Mouse (Mus musculus) lung, embryonic 14.5 days (tissue): ENCODE results near the gene Ripk1. TPM values are rescaled to one million over a fixed set of nuclear protein-coding genes. Genes with fewer than 3 reads are reported as not detected.
A peak's percentile ranks its signal among the peaks of the same experiment; 100 is the strongest.

Experiments used
- ATAC-seq: fragments of 200-750 bp; cut with Nextera tagmentation; 2 replicates; pipeline ENCODE4 v1.8.0; 2017; ENCODE audit warnings: mild to moderate bottlenecking, moderate TSS enrichment, moderate library complexity; ENCODE audit not compliant: insufficient read depth
- DNase-seq: peaks from one replicate; pipeline ENCODE4 v3.0.0-alpha.2; 2015
- H3K27ac ChIP-seq: fragments of 300-500 bp; sonication (generic); 2 replicates; pipeline ENCODE4 v1.5.1; 2014; ENCODE audit warnings: low read depth, mild to moderate bottlenecking, moderate library complexity
- H3K27me3 ChIP-seq: fragments of 300-500 bp; sonication (generic); 2 replicates; pipeline ENCODE4 v1.6.1; 2014; ENCODE audit warnings: low read length, control low read depth; ENCODE audit not compliant: insufficient read depth
- H3K36me3 ChIP-seq: fragments of 300-500 bp; sonication (generic); 2 replicates; pipeline ENCODE4 v1.6.1; 2014; ENCODE audit warnings: control low read depth; ENCODE audit not compliant: insufficient read depth
- H3K4me1 ChIP-seq: fragments of 300-500 bp; sonication (generic); 2 replicates; pipeline ENCODE4 v1.6.1; 2014; ENCODE audit warnings: antibody characterized with exemption, control low read depth; ENCODE audit not compliant: insufficient read depth
- H3K4me2 ChIP-seq: fragments of 300-500 bp; sonication (generic); 2 replicates; pipeline ENCODE4 v1.6.1; 2014; ENCODE audit warnings: mild to moderate bottlenecking
- H3K4me3 ChIP-seq: fragments of 300-500 bp; sonication (generic); 2 replicates; pipeline ENCODE4 v1.5.1; 2014; ENCODE audit warnings: low read depth, low read length
- H3K9ac ChIP-seq: fragments of 300-500 bp; sonication (generic); 2 replicates; pipeline ENCODE4 v1.6.1; 2014
- H3K9me3 ChIP-seq: fragments of 300-500 bp; sonication (generic); 2 replicates; pipeline ENCODE4 v1.6.1; 2016; ENCODE audit warnings: low read depth, low read length, control low read depth
- CTCF ChIP-seq: IDR thresholded peaks from 2 replicates; pipeline ENCODE4 v1.5.1; 2016; ENCODE audit warnings: antibody characterized with exemption, low read depth
- WGBS: fragments of 180-500 bp; shearing (Covaris S2); extraction: QIAGEN DNeasy Blood & Tissue Kit; methylation state at CpG from one replicate; pipeline ENCODE4 v1.1.7; 2014; 5-methylcytosine and 5-hydroxymethylcytosine counted together
- polyA plus RNA-seq: library from polyadenylated mRNA; unstranded; fragments of >200 nt; fragmentation: Nextera tagmentation; extraction: Ambion mirVana; gene quantifications from 2 replicates; pipeline ENCODE4 v1.2.1, GENCODE M21; 2014

The Ripk1 gene
- polyA plus RNA-seq, 1 experiment from 2014 or later: 23.9 TPM

GRCm38 (mm10) chr13:33965056-33966024 is 36.8 kb upstream of the Ripk1 start:
- peak overlapping the region; percentile 69 for H3K4me2 ChIP-seq
- WGBS: 7% methylated on average over 14 of the region's 14 CpGs
- DNase-seq (peak; percentile 73), ATAC-seq (peak; percentile 85)
- H3K4me1 ChIP-seq: 0 out of 2 replicates have a peak, but pooled peaks cover 5% of the 10 kb centered on the region
- no peak for TF ChIP-seq CTCF
- H3K9me3 ChIP-seq: no peaks in the 10 kb centered on the region
- H3K4me3 ChIP-seq: peak overlapping the region; percentile 46
- peak overlapping the region; percentile 55 for H3K9ac ChIP-seq
- no peaks in the 10 kb centered on the region for H3K36me3 ChIP-seq
- no peaks in the 10 kb centered on the region for H3K27me3 ChIP-seq
- peak overlapping the region; percentile 95 for H3K27ac ChIP-seq

- H3K9ac ChIP-seq: peak overlapping the region; percentile 55; the same call in 1 of the 2 replicates
- no peaks in the 10 kb centered on the region for H3K36me3 ChIP-seq
- WGBS: 14% methylated on average over 4 of the region's 4 CpGs
Measured at GRCm38 (mm10) chr13:33966025-33966412, 36.1 kb upstream of the Ripk1 start.

GRCm38 (mm10) chr13:33966574-33966973 is 35.6 kb upstream of the Ripk1 start:
- no peak for ATAC-seq
- no peak overlapping the region for H3K27ac ChIP-seq
- no peak overlapping the region for H3K4me3 ChIP-seq
- 0 out of 2 replicates have a peak, but pooled peaks cover 5% of the 10 kb centered on the region for H3K4me1 ChIP-seq
- H3K4me2 ChIP-seq: no peak overlapping the region
- H3K36me3 ChIP-seq: no peaks in the 10 kb centered on the region
- H3K9me3 ChIP-seq: no peaks in the 10 kb centered on the region
- no peaks in the 10 kb centered on the region for H3K27me3 ChIP-seq
- TF ChIP-seq CTCF: no peak
- no peak for DNase-seq
- H3K9ac ChIP-seq: no peak overlapping the region

More at GRCm38 (mm10) chr13:33966025-33966412, 36.1 kb upstream of the Ripk1 start:
- Histone ChIP-seq H3K4me3 (peak overlapping the region; percentile 46), H3K27ac (no peak overlapping the region), H3K4me2 (peak overlapping the region; percentile 69), H3K4me1 (0 out of 2 replicates have a peak, but pooled peaks cover 5% of the 10 kb centered on the region), H3K27me3 (no peaks in the 10 kb centered on the region), H3K9me3 (no peaks in the 10 kb centered on the region)
- TF ChIP-seq CTCF: no peak
- ATAC-seq (no peak), DNase-seq (no peak)

- Histone ChIP-seq H3K4me1 (no peaks in the 10 kb centered on the region), H3K36me3 (peaks cover 11% of the 10 kb centered on the region), H3K4me2 (no peak overlapping the region), H3K27me3 (no peaks in the 10 kb centered on the region), H3K27ac (no peak overlapping the region), H3K4me3 (no peak overlapping the region), H3K9me3 (no peaks in the 10 kb centered on the region), H3K9ac (no peak overlapping the region)
- WGBS: 78% methylated on average over 5 of the region's 5 CpGs
- DNase-seq (no peak), ATAC-seq (no peak)
- TF ChIP-seq CTCF: no peak
Measured at GRCm38 (mm10) chr13:33989625-33990024, 12.5 kb upstream of the Ripk1 start.

- TF ChIP-seq CTCF: peak; percentile 84
- WGBS: 28% methylated on average over 1 of the region's 1 CpGs
- Histone ChIP-seq H3K36me3 (no peaks in the 10 kb centered on the region), H3K9ac (no peak overlapping the region), H3K4me3 (no peak overlapping the region), H3K9me3 (no peaks in the 10 kb centered on the region), H3K4me2 (no peak overlapping the region), H3K27me3 (no peaks in the 10 kb centered on the region), H3K27ac (no peak overlapping the region), H3K4me1 (no peaks in the 10 kb centered on the region)
- DNase-seq: peak; percentile 88
- ATAC-seq: peak; percentile 62
Measured at GRCm38 (mm10) chr13:33995197-33995596, 7.0 kb upstream of the Ripk1 start.

GRCm38 (mm10) chr13:34003058-34003457 is 895 bp downstream of the Ripk1 start:
- H3K27ac ChIP-seq: no peak overlapping the region
- 4% methylated on average over 5 of the region's 5 CpGs for WGBS
- no peaks in the 10 kb centered on the region for H3K27me3 ChIP-seq
- DNase-seq: no peak
- H3K4me2 ChIP-seq: peak overlapping the region; percentile 73
- TF ChIP-seq CTCF: no peak
- no peaks in the 10 kb centered on the region for H3K36me3 ChIP-seq
- peak overlapping the region; percentile 98 for H3K4me3 ChIP-seq
- ATAC-seq: 0 out of 2 replicates have a peak, but pooled peaks have one; percentile 8
- H3K4me1 ChIP-seq: no peaks in the 10 kb centered on the region
- peak overlapping the region; percentile 87 for H3K9ac ChIP-seq
- no peaks in the 10 kb centered on the region for H3K9me3 ChIP-seq

GRCm38 (mm10) chr13:34007234-34007633 is 5.1 kb downstream of the Ripk1 start:
- Histone ChIP-seq H3K36me3 (peaks cover 25% of the 10 kb centered on the region; the same call in 1 of the 2 replicates), H3K4me3 (no peak overlapping the region), H3K9ac (no peak overlapping the region), H3K27me3 (no peaks in the 10 kb centered on the region), H3K27ac (no peak overlapping the region), H3K4me2 (no peak overlapping the region), H3K9me3 (no peaks in the 10 kb centered on the region), H3K4me1 (no peaks in the 10 kb centered on the region)
- TF ChIP-seq CTCF: no peak
- DNase-seq (no peak), ATAC-seq (no peak)
- 69% methylated on average over 2 of the region's 2 CpGs for WGBS
